Mouse (Mus musculus) intestine, embryonic 14.5 days (tissue): ENCODE results near the gene Gm48552. TPM values are rescaled to one million over a fixed set of nuclear protein-coding genes. Genes with fewer than 3 reads are reported as not detected.
A peak's percentile ranks its signal among the peaks of the same experiment; 100 is the strongest.

Experiments used
- ATAC-seq: fragments of 200-750 bp; cut with Nextera tagmentation; replicated peaks from 2 replicates; pipeline ENCODE4 v1.8.0; 2017; ENCODE audit warnings: low read depth, moderate number of reproducible peaks, moderate TSS enrichment, moderate library complexity; ENCODE audit not compliant: low FRiP score, low TSS enrichment
- DNase-seq: peaks from one replicate; pipeline ENCODE4 v3.0.0-alpha.2; 2018; ENCODE audit warnings: low spot score
- H3K27ac ChIP-seq: fragments of 300-500 bp; sonication (generic); 2 replicates; pipeline ENCODE4 v1.5.1; 2014; ENCODE audit warnings: low read depth, mild to moderate bottlenecking, control low read depth
- H3K27me3 ChIP-seq: fragments of 300-500 bp; sonication (generic); replicated peaks from 2 replicates; pipeline ENCODE4 v1.6.1; 2014; ENCODE audit warnings: low read length, control low read depth; ENCODE audit not compliant: control insufficient read depth, insufficient read depth
- H3K36me3 ChIP-seq: fragments of 300-500 bp; sonication (generic); 2 replicates; pipeline ENCODE4 v1.6.1; 2014; ENCODE audit warnings: low read length, control low read depth; ENCODE audit not compliant: control insufficient read depth, insufficient read depth
- H3K4me1 ChIP-seq: fragments of 300-500 bp; sonication (generic); replicated peaks from 2 replicates; pipeline ENCODE4 v1.6.1; 2014; ENCODE audit warnings: low read length, control low read depth, mixed read lengths; ENCODE audit not compliant: control insufficient read depth, insufficient read depth
- H3K4me2 ChIP-seq: fragments of 300-500 bp; sonication (generic); 2 replicates; pipeline ENCODE4 v1.6.1; 2014; ENCODE audit warnings: low read length
- H3K4me3 ChIP-seq: fragments of 300-500 bp; sonication (generic); 2 replicates; pipeline ENCODE4 v1.5.1; 2014; ENCODE audit warnings: low read depth, low read length, control low read depth, mixed read lengths
- H3K9ac ChIP-seq: fragments of 300-500 bp; sonication (generic); 2 replicates; pipeline ENCODE4 v1.6.1; 2014; ENCODE audit warnings: mild to moderate bottlenecking, low read length
- H3K9me3 ChIP-seq: fragments of 300-500 bp; sonication (generic); 2 replicates; pipeline ENCODE4 v1.6.1; 2016; ENCODE audit warnings: low read length, control low read depth; ENCODE audit not compliant: control insufficient read depth
- WGBS: fragments of 180-500 bp; shearing (Covaris S2); extraction: QIAGEN DNeasy Blood & Tissue Kit; methylation state at CpG from one replicate; pipeline ENCODE4 v1.1.7; 2014; 5-methylcytosine and 5-hydroxymethylcytosine counted together
- polyA plus RNA-seq: library from polyadenylated mRNA; unstranded; fragments of >200 nt; fragmentation: Nextera tagmentation; extraction: Ambion mirVana; gene quantifications from 2 replicates; pipeline ENCODE4 v1.2.1, GENCODE M21; 2014

Gm48552 gene
- polyA plus RNA-seq, 1 experiment from 2014 or later: 0.37 TPM

DNA sequence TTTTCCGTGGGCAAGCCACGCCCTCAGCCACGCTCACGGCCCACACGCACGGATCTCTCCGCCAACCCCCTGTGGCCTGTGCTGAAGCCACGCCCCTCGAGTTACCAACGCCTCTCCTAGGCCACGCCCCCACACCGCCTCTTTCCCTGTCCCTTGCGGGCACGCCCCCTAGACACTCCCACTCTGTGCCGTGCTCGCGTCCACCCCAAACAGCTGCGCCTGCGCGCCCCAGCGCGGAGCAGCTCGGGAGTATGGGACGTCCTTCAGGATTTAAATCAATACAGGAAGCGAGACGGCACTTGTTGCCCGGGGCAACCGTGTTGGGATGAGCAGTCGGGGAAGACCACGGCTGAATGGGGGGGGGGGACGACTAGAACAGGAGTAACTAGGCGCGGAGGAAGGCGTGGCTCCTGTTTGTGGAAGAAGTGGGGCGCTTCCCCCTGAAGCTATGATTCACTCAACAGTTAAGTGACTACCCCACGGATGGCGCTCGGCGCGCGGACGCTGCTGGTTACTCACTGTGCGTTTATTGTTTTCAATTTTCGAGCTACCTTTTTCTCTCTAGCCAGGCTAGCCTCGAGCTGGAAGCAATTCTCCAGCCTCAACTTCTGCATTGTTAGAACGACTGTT, 10.1 kb upstream of the Gm48552 start:
- H3K36me3 ChIP-seq: peaks cover 19% of the 10 kb centered on the region
- DNase-seq (peak; percentile 100), ATAC-seq (peak; percentile 92)
- H3K9me3 ChIP-seq: no peaks in the 10 kb centered on the region
- H3K4me3 ChIP-seq: peak overlapping the region; percentile 71
- peak overlapping the region; percentile 85 for H3K9ac ChIP-seq
- H3K4me1 ChIP-seq: peaks cover 15% of the 10 kb centered on the region
- H3K4me2 ChIP-seq: peak overlapping the region; percentile 58
- peak overlapping the region; percentile 81 for H3K27ac ChIP-seq
- under 1% methylated on average over 46 of the region's 46 CpGs for WGBS
- H3K27me3 ChIP-seq: no peaks in the 10 kb centered on the region

DNA sequence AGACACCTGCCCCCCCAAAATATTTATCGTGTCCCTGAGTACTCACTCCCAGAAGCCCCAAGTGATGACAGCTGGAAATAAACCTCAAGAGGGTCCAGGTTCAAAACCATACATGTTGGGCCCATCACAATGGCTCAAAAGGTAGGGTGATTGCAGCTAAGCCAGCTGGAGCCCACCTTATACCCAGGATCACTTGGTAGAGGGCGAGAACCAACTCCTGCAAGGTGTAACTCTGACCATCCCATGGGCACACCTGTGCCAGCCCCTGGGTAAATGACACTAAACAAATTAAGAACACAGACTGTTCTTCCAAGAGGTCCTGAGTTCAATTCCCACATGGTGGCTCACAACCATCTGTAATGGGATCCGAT, 9.6 kb upstream of the Gm48552 start:
- H3K36me3 ChIP-seq: peaks cover 14% of the 10 kb centered on the region
- H3K9ac ChIP-seq: peak overlapping the region; percentile 53
- H3K4me2 ChIP-seq: peak overlapping the region; percentile 58
- DNase-seq (no peak), ATAC-seq (no peak)
- WGBS: 56% methylated on average over 3 of the region's 3 CpGs
- peaks cover 15% of the 10 kb centered on the region for H3K4me1 ChIP-seq
- no peaks in the 10 kb centered on the region for H3K27me3 ChIP-seq
- H3K27ac ChIP-seq: peak overlapping the region; percentile 81
- peak overlapping the region; percentile 71 for H3K4me3 ChIP-seq
- H3K9me3 ChIP-seq: no peaks in the 10 kb centered on the region

- Histone ChIP-seq H3K36me3 (peaks cover 8% of the 10 kb centered on the region), H3K27me3 (no peaks in the 10 kb centered on the region), H3K27ac (no peak overlapping the region), H3K4me1 (peaks cover 16% of the 10 kb centered on the region), H3K9ac (no peak overlapping the region), H3K9me3 (no peaks in the 10 kb centered on the region), H3K4me3 (no peak overlapping the region), H3K4me2 (no peak overlapping the region)
- no peak for DNase-seq
- ATAC-seq: no peak
- WGBS: 86% methylated on average over 6 of the region's 6 CpGs
Observed at GRCm38 (mm10) chr10:81379809-81380378, 8.9 kb upstream of the Gm48552 start.

DNA sequence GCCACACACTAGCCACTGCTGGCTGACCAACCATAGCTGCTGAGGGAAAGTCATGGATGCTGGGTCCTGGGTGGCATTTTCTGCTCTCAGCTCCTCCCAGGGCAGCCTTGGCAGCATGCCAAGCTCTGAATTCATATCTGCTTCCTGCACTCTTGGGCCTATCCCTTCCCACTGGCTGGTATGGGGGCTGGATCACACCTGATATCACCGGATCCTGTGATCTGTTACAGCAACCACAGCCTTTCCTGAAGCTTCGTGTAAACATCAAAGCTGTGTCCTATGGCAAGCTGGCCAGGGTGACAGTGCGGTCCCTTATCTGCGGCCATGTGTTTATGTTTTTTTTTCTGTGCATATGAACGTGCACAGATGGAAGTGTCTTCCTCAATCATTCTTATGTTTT, 6.8 kb upstream of the Gm48552 start:
- H3K27ac ChIP-seq: no peak overlapping the region
- H3K9ac ChIP-seq: no peak overlapping the region

DNA sequence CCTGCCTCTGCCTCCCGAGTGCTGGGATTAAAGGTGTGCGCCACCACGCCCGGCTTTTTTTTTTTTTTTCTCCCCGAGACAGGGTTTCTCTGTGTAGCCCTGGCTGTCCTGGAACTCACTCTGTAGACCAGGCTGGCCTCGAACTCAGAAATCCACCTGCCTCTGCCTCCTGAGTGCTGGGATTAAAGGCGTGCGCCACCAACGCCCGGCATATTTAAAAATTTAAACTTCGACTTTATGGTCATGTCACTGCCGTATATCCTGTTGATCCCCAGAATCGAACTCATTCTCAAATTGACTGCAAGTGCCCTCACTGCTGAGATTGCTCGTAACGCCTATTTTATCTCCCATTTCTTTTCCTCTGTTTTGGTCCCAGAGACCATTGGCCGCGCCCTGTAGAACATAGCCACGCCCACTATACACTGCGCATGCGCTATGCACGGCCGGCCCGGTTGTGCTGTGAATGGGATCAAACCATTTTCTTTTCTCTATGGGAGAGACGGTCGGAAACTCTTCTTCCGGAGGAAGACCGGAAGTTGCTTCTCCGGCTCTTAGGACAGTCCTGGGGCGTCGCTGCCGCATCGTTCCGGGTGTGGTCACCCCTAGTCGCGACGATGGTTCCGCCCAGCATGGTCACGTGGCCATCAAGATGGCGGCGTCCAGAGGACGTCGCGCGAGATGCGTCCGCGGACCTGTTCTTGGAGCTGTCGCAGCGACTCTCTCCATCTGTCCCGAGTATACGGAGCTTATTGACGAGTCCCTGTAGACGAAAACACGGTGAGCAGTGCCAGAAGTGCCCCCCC, 4.8 kb upstream of the Gm48552 start, which contains the start of the genes Dohh and Gm48551:
Dohh (plus strand) TSS at position 627 of the 803 bp plus-strand sequence.
Gm48551 (plus strand) TSS at position 665 of the 803 bp plus-strand sequence.
- Histone ChIP-seq H3K9me3 (no peaks in the 10 kb centered on the region), H3K4me1 (peaks cover 10% of the 10 kb centered on the region), H3K4me3 (peak within 1 kb of the TSS; percentile 97), H3K27me3 (no peaks in the 10 kb centered on the region), H3K9ac (peak within 1 kb of the TSS; percentile 87), H3K36me3 (peaks cover 32% of the 10 kb centered on the region), H3K4me2 (peak within 1 kb of the TSS; percentile 96), H3K27ac (peak within 1 kb of the TSS; percentile 85)
- ATAC-seq (peak; percentile 91), DNase-seq (peak; percentile 100)
- WGBS: 4% methylated on average over 51 of the region's 54 CpGs

More for the DNA sequence above, 6.8 kb upstream of the Gm48552 start:
- Histone ChIP-seq H3K9me3 (no peaks in the 10 kb centered on the region), H3K4me1 (peaks cover 16% of the 10 kb centered on the region), H3K4me2 (no peak overlapping the region), H3K27me3 (no peaks in the 10 kb centered on the region), H3K36me3 (peaks cover 12% of the 10 kb centered on the region), H3K4me3 (no peak overlapping the region)
- ATAC-seq (no peak), DNase-seq (peak; percentile 58)
- 68% methylated on average over 5 of the region's 5 CpGs for WGBS

DNA sequence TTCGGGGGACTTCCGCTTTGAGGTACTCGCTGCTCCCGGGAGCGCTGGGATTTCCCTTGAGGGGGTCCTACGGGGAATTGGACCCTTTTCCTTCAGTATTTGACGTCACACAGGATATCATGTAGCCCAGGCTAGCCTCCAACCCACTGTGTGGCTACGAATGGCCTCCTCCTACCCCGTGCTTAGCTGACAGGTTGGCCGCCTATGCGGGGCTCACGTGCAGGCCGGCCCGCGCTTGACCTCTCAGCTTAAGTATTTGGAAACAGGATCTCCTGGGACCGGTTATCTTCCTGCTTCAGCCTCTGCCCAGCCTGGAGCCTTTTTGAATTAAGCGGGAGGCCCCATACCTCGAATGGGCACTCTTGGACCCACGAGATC, 4.2 kb upstream of the Gm48552 start:
- Histone ChIP-seq H3K9ac (peak overlapping the region; percentile 87), H3K4me2 (peak overlapping the region; percentile 96), H3K27ac (peak overlapping the region; percentile 85), H3K27me3 (no peaks in the 10 kb centered on the region), H3K9me3 (no peaks in the 10 kb centered on the region), H3K36me3 (peaks cover 32% of the 10 kb centered on the region), H3K4me1 (peaks cover 14% of the 10 kb centered on the region), H3K4me3 (peak overlapping the region; percentile 97)
- ATAC-seq: peak; percentile 12; the same call in 1 of the 2 replicates
- WGBS: under 1% methylated on average over 19 of the region's 19 CpGs
- no peak for DNase-seq

GRCm38 (mm10) chr10:81385603-81386306, 3.0 kb upstream of the Gm48552 start:
- peaks cover 32% of the 10 kb centered on the region for H3K36me3 ChIP-seq
- H3K4me1 ChIP-seq: peaks cover 14% of the 10 kb centered on the region
- peak overlapping the region; percentile 96 for H3K4me2 ChIP-seq
- H3K9ac ChIP-seq: 0 out of 2 replicates have a peak overlapping the region, but pooled peaks have one; percentile 87
- no peaks in the 10 kb centered on the region for H3K27me3 ChIP-seq
- no peak overlapping the region for H3K27ac ChIP-seq
- 0 out of 2 replicates have a peak overlapping the region, but pooled peaks have one; percentile 97 for H3K4me3 ChIP-seq
- WGBS: 70% methylated on average over 22 of the region's 22 CpGs
- H3K9me3 ChIP-seq: no peaks in the 10 kb centered on the region
- DNase-seq (no peak), ATAC-seq (no peak)

DNA sequence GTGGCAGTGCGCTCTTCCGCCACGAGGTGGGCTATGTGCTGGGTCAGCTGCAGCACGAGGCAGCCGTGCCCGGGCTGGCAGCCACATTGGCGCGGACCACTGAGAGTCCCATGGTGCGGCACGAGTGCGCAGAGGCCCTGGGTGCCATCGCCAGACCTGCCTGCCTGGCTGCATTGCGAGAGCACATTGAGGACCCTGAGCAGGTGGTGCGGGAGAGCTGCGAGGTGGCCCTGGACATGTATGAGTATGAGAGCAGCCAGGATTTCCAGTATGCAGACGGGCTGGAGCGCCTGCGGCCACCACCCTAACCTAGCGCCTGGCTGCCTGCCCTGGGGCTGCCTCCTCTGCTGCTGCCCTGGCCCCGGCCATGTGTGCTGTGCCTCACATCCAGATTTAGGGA, 1.1 kb upstream of the Gm48552 start:
- ATAC-seq (no peak), DNase-seq (no peak)
- no peaks in the 10 kb centered on the region for H3K27me3 ChIP-seq
- 94% methylated on average over 20 of the region's 20 CpGs for WGBS
- H3K36me3 ChIP-seq: peaks cover 32% of the 10 kb centered on the region
- H3K4me3 ChIP-seq: no peak overlapping the region
- H3K4me1 ChIP-seq: peaks cover 18% of the 10 kb centered on the region
- H3K9me3 ChIP-seq: no peaks in the 10 kb centered on the region
- no peak overlapping the region for H3K27ac ChIP-seq
- no peak overlapping the region for H3K4me2 ChIP-seq
- H3K9ac ChIP-seq: no peak overlapping the region
